Mouse (Mus musculus) hindbrain, embryonic 11.5 days (tissue): ENCODE measurements around the gene Rnf225. TPM values are rescaled to one million over a fixed set of nuclear protein-coding genes. Genes with fewer than 3 reads are reported as not detected.

Experiments
- ATAC-seq: fragments of 200-750 bp; cut with Nextera tagmentation; 2 replicates; pipeline ENCODE4 v1.8.0; 2017; ENCODE audit warnings: mild to moderate bottlenecking, moderate TSS enrichment, moderate library complexity; ENCODE audit not compliant: low FRiP score
- DNase-seq: peaks from one replicate; pipeline ENCODE4 v3.0.0-alpha.2; 2015; ENCODE audit warnings: low spot score
- H3K27ac ChIP-seq: fragments of 300-500 bp; sonication (generic); 2 replicates; pipeline ENCODE4 v1.5.1; 2014; ENCODE audit warnings: mild to moderate bottlenecking, low read depth, low read length
- H3K27me3 ChIP-seq: fragments of 300-500 bp; sonication (generic); 2 replicates; pipeline ENCODE4 v1.6.1; 2014; ENCODE audit warnings: mild to moderate bottlenecking, low read length, moderate library complexity, mixed read lengths; ENCODE audit not compliant: control insufficient read depth, insufficient read depth
- H3K36me3 ChIP-seq: fragments of 300-500 bp; sonication (generic); 2 replicates; pipeline ENCODE4 v1.6.1; 2014; ENCODE audit warnings: mild to moderate bottlenecking, low read length, moderate library complexity, mixed read lengths; ENCODE audit not compliant: control insufficient read depth, insufficient read depth
- H3K4me1 ChIP-seq: fragments of 300-500 bp; sonication (generic); replicated peaks from 2 replicates; pipeline ENCODE4 v1.6.1; 2014; ENCODE audit warnings: low read length, mixed read lengths; ENCODE audit not compliant: control insufficient read depth, insufficient read depth
- H3K4me2 ChIP-seq: fragments of 300-500 bp; sonication (generic); replicated peaks from 2 replicates; pipeline ENCODE4 v1.6.1; 2014; ENCODE audit warnings: mild to moderate bottlenecking, low read depth, low read length
- H3K4me3 ChIP-seq: fragments of 300-500 bp; sonication (generic); 2 replicates; pipeline ENCODE4 v1.5.1; 2014; ENCODE audit warnings: low read depth, low read length
- H3K9ac ChIP-seq: fragments of 300-500 bp; sonication (generic); 2 replicates; pipeline ENCODE4 v1.6.1; 2014; ENCODE audit warnings: low read depth, low read length
- H3K9me3 ChIP-seq: fragments of 300-500 bp; sonication (generic); 2 replicates; pipeline ENCODE4 v1.6.1; 2016; ENCODE audit warnings: low read length; ENCODE audit not compliant: control insufficient read depth
- WGBS: fragments of 180-500 bp; shearing (Covaris S2); extraction: QIAGEN DNeasy Blood & Tissue Kit; methylation state at CpG from one replicate; pipeline ENCODE4 v1.1.7; 2014; 5-methylcytosine and 5-hydroxymethylcytosine counted together
- polyA plus RNA-seq: library from polyadenylated mRNA; unstranded; fragments of >200 nt; fragmentation: Nextera tagmentation; extraction: Ambion mirVana; gene quantifications from 2 replicates; pipeline ENCODE4 v1.2.1, GENCODE M21; 2014

The Rnf225 gene
- polyA plus RNA-seq, 1 experiment from 2014 or later: 0.66 TPM

- Histone ChIP-seq H3K4me3 (no peak overlapping the region), H3K4me2 (no peak overlapping the region), H3K9me3 (no peaks in the 10 kb centered on the region), H3K4me1 (no peaks in the 10 kb centered on the region), H3K36me3 (no peaks in the 10 kb centered on the region), H3K27ac (no peak overlapping the region), H3K9ac (no peak overlapping the region), H3K27me3 (no peaks in the 10 kb centered on the region)
- WGBS: 87% methylated on average over 4 of the region's 4 CpGs
- ATAC-seq (no peak), DNase-seq (no peak)
Measured at GRCm38 (mm10) chr7:12940599-12940998, 13.4 kb downstream of the Rnf225 start.

- H3K9me3 ChIP-seq: no peaks in the 10 kb centered on the region
- no peak overlapping the region for H3K4me3 ChIP-seq
- DNase-seq (no peak), ATAC-seq (no peak)
- no peaks in the 10 kb centered on the region for H3K36me3 ChIP-seq
- H3K4me1 ChIP-seq: no peaks in the 10 kb centered on the region
- H3K27me3 ChIP-seq: no peaks in the 10 kb centered on the region
- no peak overlapping the region for H3K4me2 ChIP-seq
- no peak overlapping the region for H3K9ac ChIP-seq
- no peak overlapping the region for H3K27ac ChIP-seq
Measured at GRCm38 (mm10) chr7:12943488-12943887, 16.3 kb downstream of the Rnf225 start.

GRCm38 (mm10) chr7:12949032-12949871 lies 22.0 kb downstream of the Rnf225 start:
- peak; percentile 93 for DNase-seq
- Histone ChIP-seq H3K9ac (peak overlapping the region; percentile 64), H3K4me1 (peaks cover 2% of the 10 kb centered on the region; the same call in 1 of the 2 replicates), H3K9me3 (no peaks in the 10 kb centered on the region), H3K27ac (peak overlapping the region; percentile 43), H3K36me3 (no peaks in the 10 kb centered on the region), H3K4me2 (peak overlapping the region; percentile 78), H3K27me3 (no peaks in the 10 kb centered on the region), H3K4me3 (peak overlapping the region; percentile 39)
- WGBS: 11% methylated on average over 35 of the region's 35 CpGs
- ATAC-seq: peak; percentile 98

GRCm38 (mm10) chr7:12949872-12950229 lies 22.6 kb downstream of the Rnf225 start:
- ATAC-seq (no peak), DNase-seq (no peak)
- peak overlapping the region; percentile 39 for H3K4me3 ChIP-seq
- peaks cover 2% of the 10 kb centered on the region; the same call in 1 of the 2 replicates for H3K4me1 ChIP-seq
- H3K9ac ChIP-seq: peak overlapping the region; percentile 64
- H3K9me3 ChIP-seq: no peaks in the 10 kb centered on the region
- 5% methylated on average over 16 of the region's 16 CpGs for WGBS
- no peaks in the 10 kb centered on the region for H3K27me3 ChIP-seq
- H3K4me2 ChIP-seq: peak overlapping the region; percentile 78
- H3K36me3 ChIP-seq: no peaks in the 10 kb centered on the region
- peak overlapping the region; percentile 43 for H3K27ac ChIP-seq

- ATAC-seq (no peak), DNase-seq (no peak)
- no peak overlapping the region for H3K27ac ChIP-seq
- no peaks in the 10 kb centered on the region for H3K36me3 ChIP-seq
- 57% methylated on average over 3 of the region's 3 CpGs for WGBS
- H3K27me3 ChIP-seq: no peaks in the 10 kb centered on the region
- no peaks in the 10 kb centered on the region for H3K9me3 ChIP-seq
- H3K4me1 ChIP-seq: peaks cover 2% of the 10 kb centered on the region; the same call in 1 of the 2 replicates
- no peak overlapping the region for H3K4me2 ChIP-seq
- H3K4me3 ChIP-seq: no peak overlapping the region
- no peak overlapping the region for H3K9ac ChIP-seq
Measured at GRCm38 (mm10) chr7:12954896-12955295, 27.7 kb downstream of the Rnf225 start.

- no peak overlapping the region for H3K4me2 ChIP-seq
- H3K27me3 ChIP-seq: no peaks in the 10 kb centered on the region
- no peak overlapping the region for H3K27ac ChIP-seq
- no peak overlapping the region for H3K4me3 ChIP-seq
- no peak overlapping the region for H3K9ac ChIP-seq
- H3K9me3 ChIP-seq: no peaks in the 10 kb centered on the region
- ATAC-seq: no peak
- no peaks in the 10 kb centered on the region for H3K4me1 ChIP-seq
- 77% methylated on average over 5 of the region's 5 CpGs for WGBS
- DNase-seq: no peak
- no peaks in the 10 kb centered on the region for H3K36me3 ChIP-seq
Measured at GRCm38 (mm10) chr7:12957511-12957910, 30.3 kb downstream of the Rnf225 start.

- no peaks in the 10 kb centered on the region for H3K9me3 ChIP-seq
- H3K4me3 ChIP-seq: no peak overlapping the region
- no peak for DNase-seq
- no peaks in the 10 kb centered on the region for H3K27me3 ChIP-seq
- H3K27ac ChIP-seq: no peak overlapping the region
- H3K4me2 ChIP-seq: no peak overlapping the region
- no peaks in the 10 kb centered on the region for H3K4me1 ChIP-seq
- no peak for ATAC-seq
- 86% methylated on average over 4 of the region's 4 CpGs for WGBS
- no peaks in the 10 kb centered on the region for H3K36me3 ChIP-seq
- no peak overlapping the region for H3K9ac ChIP-seq
Measured at GRCm38 (mm10) chr7:12958948-12959347, 31.7 kb downstream of the Rnf225 start.

GRCm38 (mm10) chr7:12959718-12960117 lies 32.5 kb downstream of the Rnf225 start:
- H3K4me3 ChIP-seq: no peak overlapping the region
- no peak for ATAC-seq
- no peaks in the 10 kb centered on the region for H3K36me3 ChIP-seq
- no peak for DNase-seq
- no peaks in the 10 kb centered on the region for H3K4me1 ChIP-seq
- H3K27ac ChIP-seq: no peak overlapping the region
- 15% methylated on average over 4 of the region's 4 CpGs for WGBS
- H3K9ac ChIP-seq: no peak overlapping the region
- no peak overlapping the region for H3K4me2 ChIP-seq
- H3K9me3 ChIP-seq: no peaks in the 10 kb centered on the region
- no peaks in the 10 kb centered on the region for H3K27me3 ChIP-seq
